Mouse (Mus musculus): ENCODE data around the gene Bsn. TPM values are rescaled to one million over a fixed set of nuclear protein-coding genes. Genes with fewer than 3 reads are reported as not detected.
"Not testable (repeated sequence)": the region's sequence is repeated elsewhere in the genome, so short reads cannot be mapped to it uniquely, and the experiment has no call there.

Bsn gene
- polyA plus RNA-seq, 1 experiment from 2014 or later = 17.9 TPM

- no peak overlapping the region for H3K27ac ChIP-seq (ENCODE audit: low read depth, low read length)
- no peaks in the 10 kb centered on the region for H3K27me3 ChIP-seq (ENCODE audit: control insufficient read depth, insufficient read depth, low read length)
- no peak overlapping the region for H3K9ac ChIP-seq (replicated peaks; ENCODE audit: low read depth, low read length)
- H3K4me3 ChIP-seq (ENCODE audit: low read depth, low read length) = no peak overlapping the region
- 76% methylated on average over 17 of the region's 17 CpGs for WGBS
- ATAC-seq (ENCODE audit: low read depth) = no peak
- H3K4me1 ChIP-seq (ENCODE audit: control insufficient read depth, insufficient read depth, low read length) = no peaks in the 10 kb centered on the region
- peaks cover 12% of the 10 kb centered on the region; the same call in 1 of the 2 replicates for H3K36me3 ChIP-seq (ENCODE audit: control insufficient read depth, insufficient read depth, low read length)
- H3K9me3 ChIP-seq (ENCODE audit: control insufficient read depth, low read length) = no peaks in the 10 kb centered on the region
- no peak overlapping the region for H3K4me2 ChIP-seq (ENCODE audit: low read depth, low read length)
These were observed 52.7 kb downstream of the Bsn start for GRCm38 (mm10) chr9:108137523-108137922.

GRCm38 (mm10) chr9:108136930-108137462, 53.2 kb downstream of the Bsn start:
- H3K4me3 ChIP-seq (ENCODE audit: low read depth, low read length) = no peak overlapping the region
- no peak overlapping the region for H3K27ac ChIP-seq (ENCODE audit: low read depth, low read length)
- H3K9me3 ChIP-seq (ENCODE audit: control insufficient read depth, low read length) = no peaks in the 10 kb centered on the region
- 87% methylated on average over 6 of the region's 6 CpGs for WGBS
- H3K9ac ChIP-seq (replicated peaks; ENCODE audit: low read depth, low read length) = no peak overlapping the region
- no peaks in the 10 kb centered on the region for H3K27me3 ChIP-seq (ENCODE audit: control insufficient read depth, insufficient read depth, low read length)
- ATAC-seq (ENCODE audit: low read depth) = no peak
- H3K4me1 ChIP-seq (ENCODE audit: control insufficient read depth, insufficient read depth, low read length) = no peaks in the 10 kb centered on the region
- H3K36me3 ChIP-seq (ENCODE audit: control insufficient read depth, insufficient read depth, low read length) = peaks cover 12% of the 10 kb centered on the region; the same call in 1 of the 2 replicates
- H3K4me2 ChIP-seq (ENCODE audit: low read depth, low read length) = no peak overlapping the region

GRCm38 (mm10) chr9:108136225-108136624, 54.0 kb downstream of the Bsn start:
- H3K27ac ChIP-seq (ENCODE audit: low read depth, low read length) = no peak overlapping the region
- peaks cover 12% of the 10 kb centered on the region; the same call in 1 of the 2 replicates for H3K36me3 ChIP-seq (ENCODE audit: control insufficient read depth, insufficient read depth, low read length)
- no peaks in the 10 kb centered on the region for H3K9me3 ChIP-seq (ENCODE audit: control insufficient read depth, low read length)
- no peak for ATAC-seq (ENCODE audit: low read depth)
- no peak overlapping the region for H3K4me3 ChIP-seq (ENCODE audit: low read depth, low read length)
- no peak overlapping the region for H3K4me2 ChIP-seq (ENCODE audit: low read depth, low read length)
- H3K4me1 ChIP-seq (ENCODE audit: control insufficient read depth, insufficient read depth, low read length) = no peaks in the 10 kb centered on the region
- no peak overlapping the region for H3K9ac ChIP-seq (replicated peaks; ENCODE audit: low read depth, low read length)
- no peaks in the 10 kb centered on the region for H3K27me3 ChIP-seq (ENCODE audit: control insufficient read depth, insufficient read depth, low read length)
- WGBS = 29% methylated on average over 1 of the region's 1 CpGs

GRCm38 (mm10) chr9:108135679-108136078, 54.5 kb downstream of the Bsn start:
- H3K4me3 ChIP-seq (ENCODE audit: low read depth, low read length); H3K4me2 ChIP-seq (ENCODE audit: low read depth, low read length); H3K9ac ChIP-seq (replicated peaks; ENCODE audit: low read depth, low read length); ATAC-seq (ENCODE audit: low read depth); H3K27ac ChIP-seq (ENCODE audit: low read depth, low read length); H3K27me3 ChIP-seq (ENCODE audit: control insufficient read depth, insufficient read depth, low read length); H3K9me3 ChIP-seq (ENCODE audit: control insufficient read depth, low read length); H3K4me1 ChIP-seq (ENCODE audit: control insufficient read depth, insufficient read depth, low read length): not testable (repeated sequence)
- WGBS = 88% methylated on average over 3 of the region's 3 CpGs
- H3K36me3 ChIP-seq (ENCODE audit: control insufficient read depth, insufficient read depth, low read length) = peaks cover 12% of the 10 kb centered on the region; the same call in 1 of the 2 replicates

GRCm38 (mm10) chr9:108133478-108133877, 56.7 kb downstream of the Bsn start:
- no peak for ATAC-seq (ENCODE audit: low read depth)
- Histone ChIP-seq H3K9me3 (ENCODE audit: control insufficient read depth, low read length) (no peaks in the 10 kb centered on the region), H3K27ac (ENCODE audit: low read depth, low read length) (no peak overlapping the region), H3K4me3 (ENCODE audit: low read depth, low read length) (no peak overlapping the region), H3K9ac (replicated peaks; ENCODE audit: low read depth, low read length) (no peak overlapping the region), H3K36me3 (ENCODE audit: control insufficient read depth, insufficient read depth, low read length) (peaks cover 4% of the 10 kb centered on the region; the same call in 1 of the 2 replicates), H3K4me1 (ENCODE audit: control insufficient read depth, insufficient read depth, low read length) (no peaks in the 10 kb centered on the region), H3K4me2 (ENCODE audit: low read depth, low read length) (no peak overlapping the region), H3K27me3 (ENCODE audit: control insufficient read depth, insufficient read depth, low read length) (no peaks in the 10 kb centered on the region)
- WGBS = 20% methylated on average over 1 of the region's 1 CpGs

GRCm38 (mm10) chr9:108132373-108132772, 57.8 kb downstream of the Bsn start:
- H3K4me1 ChIP-seq (ENCODE audit: control insufficient read depth, insufficient read depth, low read length) = no peaks in the 10 kb centered on the region
- H3K36me3 ChIP-seq (ENCODE audit: control insufficient read depth, insufficient read depth, low read length) = 0 out of 2 replicates have a peak, but pooled peaks cover 4% of the 10 kb centered on the region
- no peaks in the 10 kb centered on the region for H3K27me3 ChIP-seq (ENCODE audit: control insufficient read depth, insufficient read depth, low read length)
- H3K27ac ChIP-seq (ENCODE audit: low read depth, low read length) = no peak overlapping the region
- H3K9ac ChIP-seq (replicated peaks; ENCODE audit: low read depth, low read length) = no peak overlapping the region
- H3K4me3 ChIP-seq (ENCODE audit: low read depth, low read length) = no peak overlapping the region
- no peaks in the 10 kb centered on the region for H3K9me3 ChIP-seq (ENCODE audit: control insufficient read depth, low read length)
- H3K4me2 ChIP-seq (ENCODE audit: low read depth, low read length) = no peak overlapping the region
- WGBS = 94% methylated on average over 3 of the region's 3 CpGs
- ATAC-seq (ENCODE audit: low read depth) = no peak

GRCm38 (mm10) chr9:108131502-108131901, 58.7 kb downstream of the Bsn start:
- H3K4me1 ChIP-seq (ENCODE audit: control insufficient read depth, insufficient read depth, low read length) = no peaks in the 10 kb centered on the region
- no peaks in the 10 kb centered on the region for H3K27me3 ChIP-seq (ENCODE audit: control insufficient read depth, insufficient read depth, low read length)
- H3K27ac ChIP-seq (ENCODE audit: low read depth, low read length) = no peak overlapping the region
- no peak overlapping the region for H3K4me2 ChIP-seq (ENCODE audit: low read depth, low read length)
- no peak overlapping the region for H3K4me3 ChIP-seq (ENCODE audit: low read depth, low read length)
- H3K9ac ChIP-seq (replicated peaks; ENCODE audit: low read depth, low read length) = no peak overlapping the region
- no peak for ATAC-seq (ENCODE audit: low read depth)
- H3K36me3 ChIP-seq (ENCODE audit: control insufficient read depth, insufficient read depth, low read length) = peaks cover 6% of the 10 kb centered on the region; the same call in 1 of the 2 replicates
- 90% methylated on average over 5 of the region's 5 CpGs for WGBS
- no peaks in the 10 kb centered on the region for H3K9me3 ChIP-seq (ENCODE audit: control insufficient read depth, low read length)

GRCm38 (mm10) chr9:108129042-108129948, 60.9 kb downstream of the Bsn start:
- Histone ChIP-seq H3K4me3 (ENCODE audit: low read depth, low read length) (no peak overlapping the region), H3K4me2 (ENCODE audit: low read depth, low read length) (no peak overlapping the region), H3K27me3 (ENCODE audit: control insufficient read depth, insufficient read depth, low read length) (no peaks in the 10 kb centered on the region), H3K9me3 (ENCODE audit: control insufficient read depth, low read length) (no peaks in the 10 kb centered on the region), H3K27ac (ENCODE audit: low read depth, low read length) (no peak overlapping the region), H3K36me3 (ENCODE audit: control insufficient read depth, insufficient read depth, low read length) (peaks cover 9% of the 10 kb centered on the region), H3K4me1 (ENCODE audit: control insufficient read depth, insufficient read depth, low read length) (no peaks in the 10 kb centered on the region), H3K9ac (replicated peaks; ENCODE audit: low read depth, low read length) (no peak overlapping the region)
- 88% methylated on average over 13 of the region's 13 CpGs for WGBS
- no peak for ATAC-seq (ENCODE audit: low read depth)

GRCm38 (mm10) chr9:108128248-108128647, 61.9 kb downstream of the Bsn start:
- H3K27me3 ChIP-seq (ENCODE audit: control insufficient read depth, insufficient read depth, low read length) = no peaks in the 10 kb centered on the region
- peaks cover 9% of the 10 kb centered on the region for H3K36me3 ChIP-seq (ENCODE audit: control insufficient read depth, insufficient read depth, low read length)
- no peaks in the 10 kb centered on the region for H3K9me3 ChIP-seq (ENCODE audit: control insufficient read depth, low read length)
- ATAC-seq (ENCODE audit: low read depth) = no peak
- no peak overlapping the region for H3K27ac ChIP-seq (ENCODE audit: low read depth, low read length)
- no peaks in the 10 kb centered on the region for H3K4me1 ChIP-seq (ENCODE audit: control insufficient read depth, insufficient read depth, low read length)
- 90% methylated on average over 11 of the region's 11 CpGs for WGBS
- no peak overlapping the region for H3K4me3 ChIP-seq (ENCODE audit: low read depth, low read length)
- H3K4me2 ChIP-seq (ENCODE audit: low read depth, low read length) = no peak overlapping the region
- H3K9ac ChIP-seq (replicated peaks; ENCODE audit: low read depth, low read length) = no peak overlapping the region

All from neural tube, embryonic 14.5 days (tissue).